Mouse (Mus musculus): ENCODE data around the gene Slc22a26. TPM values are rescaled to one million over a fixed set of nuclear protein-coding genes. Genes with fewer than 3 reads are reported as not detected.

The Slc22a26 gene
- not detected in 2 replicates for polyA plus RNA-seq (2012; rRNA removed)

DNA sequence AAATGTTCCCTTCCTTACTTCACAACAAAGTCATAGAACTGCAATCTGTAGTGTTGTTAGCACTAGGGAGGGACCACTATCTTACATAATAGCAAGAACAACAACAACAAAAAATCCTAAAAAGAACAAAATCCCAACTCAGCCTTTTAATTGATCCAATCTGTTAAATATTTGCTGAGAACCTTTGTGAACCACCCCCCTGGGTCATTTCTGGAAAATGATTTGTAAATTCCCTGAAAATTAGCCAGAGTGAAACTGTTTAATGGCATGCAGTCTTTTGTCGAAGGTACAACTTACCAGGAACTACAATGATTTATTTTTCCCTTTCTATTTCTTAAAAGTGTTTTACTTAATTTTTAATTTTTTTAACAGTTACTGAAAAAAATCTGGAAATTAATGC, at the start of gene Slc22a26:
Gene Slc22a26 (minus strand): TSS at position 97 of the 400 bp plus-strand sequence.

Other genes with a start within 250 kb of the Slc22a26 start
- gene Pla2g16, start 245.2 kb downstream of the Slc22a26 start, polyA plus RNA-seq (2012; rRNA removed) = 4.4 and 5.3 TPM in 2 replicates
- gene Lgals12, start 195.5 kb downstream of the Slc22a26 start, polyA plus RNA-seq (2012; rRNA removed) = 0.65 and 0.81 TPM in 2 replicates
- not detected in 2 replicates for gene Hrasls5, start 190.1 kb downstream of the Slc22a26 start, polyA plus RNA-seq (2012; rRNA removed)
- 0.13 and 0.22 TPM in 2 replicates for gene Slc22a19, start 91.4 kb downstream of the Slc22a26 start, polyA plus RNA-seq (2012; rRNA removed)
- not detected in 2 replicates for gene Slc22a27, start 163.4 kb upstream of the Slc22a26 start, polyA plus RNA-seq (2012; rRNA removed)